Mouse (Mus musculus) kidney, adult 11 months (tissue): ENCODE data around the gene Akr1b7.
"Not testable (repeated sequence)": the region's sequence is repeated elsewhere in the genome, so short reads cannot be mapped to it uniquely, and the experiment has no call there.

ENCODE experiments used
- DNase-seq: peaks from one replicate; pipeline ENCODE4 v3.0.0; 2022

Akr1b7 gene

GRCm38 (mm10) chr6:34412023-34412422 is at the start of gene Akr1b7:
TSS of gene Akr1b7 (plus strand) at chr6:34412334.
- DNase-seq: peak; percentile 30

GRCm38 (mm10) chr6:34364217-34365136 is 47.7 kb upstream of the Akr1b7 start:
- DNase-seq: no peak

GRCm38 (mm10) chr6:34367998-34368397 is 44.1 kb upstream of the Akr1b7 start:
- no peak for DNase-seq

- no peak for DNase-seq
These were observed 42.1 kb upstream of the Akr1b7 start for GRCm38 (mm10) chr6:34370081-34370480.

GRCm38 (mm10) chr6:34371700-34372351 is 40.3 kb upstream of the Akr1b7 start:
- peak; percentile 59 for DNase-seq

- DNase-seq: no peak
These were observed 38.3 kb upstream of the Akr1b7 start for GRCm38 (mm10) chr6:34373841-34374240.

- DNase-seq: not testable (repeated sequence)
These were observed 36.2 kb upstream of the Akr1b7 start for GRCm38 (mm10) chr6:34375888-34376287.

- DNase-seq: no peak
These were observed 28.7 kb upstream of the Akr1b7 start for GRCm38 (mm10) chr6:34383401-34383800.

GRCm38 (mm10) chr6:34384110-34384661 is 27.9 kb upstream of the Akr1b7 start, which contains the start of gene Akr1b10:
TSS of gene Akr1b10 (plus strand) at chr6:34384218.
- peak; percentile 87 for DNase-seq

GRCm38 (mm10) chr6:34384701-34385370 is 27.3 kb upstream of the Akr1b7 start:
- peak; percentile 43 for DNase-seq

- no peak for DNase-seq
These were observed 23.5 kb upstream of the Akr1b7 start for GRCm38 (mm10) chr6:34388420-34389156.

- DNase-seq: no peak
These were observed 16.2 kb upstream of the Akr1b7 start for GRCm38 (mm10) chr6:34395897-34396296.

GRCm38 (mm10) chr6:34398431-34398830 is 13.7 kb upstream of the Akr1b7 start:
- no peak for DNase-seq

GRCm38 (mm10) chr6:34399606-34400220 is 12.4 kb upstream of the Akr1b7 start:
- no peak for DNase-seq

- DNase-seq: no peak
These were observed 11.4 kb upstream of the Akr1b7 start for GRCm38 (mm10) chr6:34400696-34401095.

GRCm38 (mm10) chr6:34406746-34407145 is 5.4 kb upstream of the Akr1b7 start:
- no peak for DNase-seq

- DNase-seq: no peak
These were observed 4.7 kb upstream of the Akr1b7 start for GRCm38 (mm10) chr6:34407403-34407802.

GRCm38 (mm10) chr6:34412688-34413087 is 554 bp downstream of the Akr1b7 start:
- no peak for DNase-seq

- not testable (repeated sequence) for DNase-seq
These were observed 1.3 kb downstream of the Akr1b7 start for GRCm38 (mm10) chr6:34413386-34413785.

- DNase-seq: no peak
These were observed 4.4 kb downstream of the Akr1b7 start for GRCm38 (mm10) chr6:34416521-34416920.

GRCm38 (mm10) chr6:34419071-34419470 is 6.9 kb downstream of the Akr1b7 start:
- no peak for DNase-seq

GRCm38 (mm10) chr6:34439006-34439405 is 26.9 kb downstream of the Akr1b7 start:
- no peak for DNase-seq
